Mouse (Mus musculus) lung, embryonic 14.5 days (tissue): Measurements from ENCODE around the gene Krtap31-1. TPM values are rescaled to one million over a fixed set of nuclear protein-coding genes. Genes with fewer than 3 reads are reported as not detected.
"Not testable (repeated sequence)": the region's sequence is repeated elsewhere in the genome, so short reads cannot be mapped to it uniquely, and the experiment has no call there.

Source experiments
- ATAC-seq: fragments of 200-750 bp; cut with Nextera tagmentation; 2 replicates; pipeline ENCODE4 v1.8.0; 2017; ENCODE audit warnings: mild to moderate bottlenecking, moderate TSS enrichment, moderate library complexity; ENCODE audit not compliant: insufficient read depth
- DNase-seq: peaks from one replicate; pipeline ENCODE4 v3.0.0-alpha.2; 2015
- H3K27ac ChIP-seq: fragments of 300-500 bp; sonication (generic); 2 replicates; pipeline ENCODE4 v1.5.1; 2014; ENCODE audit warnings: low read depth, mild to moderate bottlenecking, moderate library complexity
- H3K27me3 ChIP-seq: fragments of 300-500 bp; sonication (generic); 2 replicates; pipeline ENCODE4 v1.6.1; 2014; ENCODE audit warnings: low read length, control low read depth; ENCODE audit not compliant: insufficient read depth
- H3K36me3 ChIP-seq: fragments of 300-500 bp; sonication (generic); 2 replicates; pipeline ENCODE4 v1.6.1; 2014; ENCODE audit warnings: control low read depth; ENCODE audit not compliant: insufficient read depth
- H3K4me1 ChIP-seq: fragments of 300-500 bp; sonication (generic); 2 replicates; pipeline ENCODE4 v1.6.1; 2014; ENCODE audit warnings: antibody characterized with exemption, control low read depth; ENCODE audit not compliant: insufficient read depth
- H3K4me2 ChIP-seq: fragments of 300-500 bp; sonication (generic); 2 replicates; pipeline ENCODE4 v1.6.1; 2014; ENCODE audit warnings: mild to moderate bottlenecking
- H3K4me3 ChIP-seq: fragments of 300-500 bp; sonication (generic); 2 replicates; pipeline ENCODE4 v1.5.1; 2014; ENCODE audit warnings: low read depth, low read length
- H3K9ac ChIP-seq: fragments of 300-500 bp; sonication (generic); 2 replicates; pipeline ENCODE4 v1.6.1; 2014
- H3K9me3 ChIP-seq: fragments of 300-500 bp; sonication (generic); 2 replicates; pipeline ENCODE4 v1.6.1; 2016; ENCODE audit warnings: low read depth, low read length, control low read depth
- CTCF ChIP-seq: IDR thresholded peaks from 2 replicates; pipeline ENCODE4 v1.5.1; 2016; ENCODE audit warnings: antibody characterized with exemption, low read depth
- WGBS: fragments of 180-500 bp; shearing (Covaris S2); extraction: QIAGEN DNeasy Blood & Tissue Kit; methylation state at CpG from one replicate; pipeline ENCODE4 v1.1.7; 2014; 5-methylcytosine and 5-hydroxymethylcytosine counted together
- polyA plus RNA-seq: library from polyadenylated mRNA; unstranded; fragments of >200 nt; fragmentation: Nextera tagmentation; extraction: Ambion mirVana; gene quantifications from 2 replicates; pipeline ENCODE4 v1.2.1, GENCODE M21; 2014

The Krtap31-1 gene
- not detected in 2 replicates for polyA plus RNA-seq

- H3K4me1 ChIP-seq = no peaks in the 10 kb centered on the region
- no peak within 1 kb of the TSS for H3K9ac ChIP-seq
- DNase-seq (no peak), ATAC-seq (no peak)
- 77% methylated on average over 2 of the region's 2 CpGs for WGBS
- no peak within 1 kb of the TSS for H3K27ac ChIP-seq
- no peak for TF ChIP-seq CTCF
- no peaks in the 10 kb centered on the region for H3K27me3 ChIP-seq
- H3K36me3 ChIP-seq = no peaks in the 10 kb centered on the region
- no peak within 1 kb of the TSS for H3K4me3 ChIP-seq
- no peak within 1 kb of the TSS for H3K4me2 ChIP-seq
- no peaks in the 10 kb centered on the region for H3K9me3 ChIP-seq
These were observed at the start of gene Krtap31-1 for GRCm38 (mm10) chr11:99907620-99908019. TSS of gene Krtap31-1 (plus strand) at chr11:99907920.

- H3K36me3 ChIP-seq = no peaks in the 10 kb centered on the region
- no peak overlapping the region for H3K27ac ChIP-seq
- ATAC-seq = no peak
- no peak overlapping the region for H3K4me2 ChIP-seq
- WGBS = 65% methylated on average over 2 of the region's 2 CpGs
- H3K9me3 ChIP-seq = no peaks in the 10 kb centered on the region
- H3K4me3 ChIP-seq = no peak overlapping the region
- H3K4me1 ChIP-seq = no peaks in the 10 kb centered on the region
- no peak for DNase-seq
- H3K9ac ChIP-seq = no peak overlapping the region
- TF ChIP-seq CTCF = no peak
- H3K27me3 ChIP-seq = no peaks in the 10 kb centered on the region
These were observed 49.0 kb upstream of the Krtap31-1 start for GRCm38 (mm10) chr11:99858761-99859160.

DNA sequence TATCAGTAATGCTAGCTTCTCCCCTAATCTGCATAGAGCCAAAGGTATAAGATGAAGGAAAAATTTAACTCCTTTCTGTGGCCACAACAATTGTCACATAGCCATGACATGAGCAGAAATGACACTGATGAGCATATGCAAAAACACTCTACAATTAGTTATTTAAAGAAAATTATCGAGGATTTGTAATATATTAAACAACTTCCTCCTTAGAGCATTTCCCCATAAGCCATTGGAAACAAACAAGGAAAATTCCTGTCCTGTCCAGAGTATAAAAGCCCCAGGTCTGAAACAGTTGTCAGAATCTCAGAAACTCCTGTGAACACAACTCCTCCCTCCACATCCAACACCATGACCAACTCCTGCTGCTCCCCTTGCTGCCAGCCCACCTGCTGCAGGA, 43.5 kb upstream of the Krtap31-1 start, which contains the start of gene Gm11559:
Gm11559 (plus strand) TSS at position 301 of the 400 bp plus-strand sequence.
- not testable (repeated sequence) for H3K9ac ChIP-seq, H3K27ac ChIP-seq, H3K4me3 ChIP-seq, H3K4me2 ChIP-seq, H3K4me1 ChIP-seq, ATAC-seq, H3K9me3 ChIP-seq, H3K27me3 ChIP-seq, H3K36me3 ChIP-seq, DNase-seq
- 56% methylated on average over 1 of the region's 1 CpGs for WGBS

DNA sequence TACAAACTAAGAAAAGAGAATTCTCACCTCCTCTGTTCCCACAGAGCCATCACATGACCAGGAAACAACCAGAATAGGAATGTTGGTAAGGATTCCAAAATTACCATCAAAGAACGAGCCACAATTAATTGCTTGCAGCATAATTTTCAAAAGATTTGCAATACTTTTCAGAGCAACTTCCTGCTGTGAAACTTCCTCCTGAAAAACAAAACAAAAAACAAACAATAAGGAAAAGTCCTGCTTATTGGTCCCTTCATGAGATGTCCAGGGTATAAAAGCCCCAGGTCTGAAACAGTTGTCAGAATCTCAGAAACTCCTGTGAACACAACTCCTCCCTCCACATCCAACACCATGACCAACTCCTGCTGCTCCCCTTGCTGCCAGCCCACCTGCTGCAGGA, 34.6 kb upstream of the Krtap31-1 start, which contains the start of gene Krtap9-1:
Krtap9-1 (plus strand) TSS at position 301 of the 400 bp plus-strand sequence.
- WGBS = 54% methylated on average over 1 of the region's 1 CpGs
- not testable (repeated sequence) for H3K27ac ChIP-seq, H3K4me3 ChIP-seq, H3K9ac ChIP-seq, H3K9me3 ChIP-seq, H3K27me3 ChIP-seq, H3K4me1 ChIP-seq, DNase-seq, H3K4me2 ChIP-seq, H3K36me3 ChIP-seq, ATAC-seq

GRCm38 (mm10) chr11:99878887-99879286, 28.8 kb upstream of the Krtap31-1 start, which contains the start of gene Gm11567:
TSS of gene Gm11567 (plus strand) at chr11:99879187.
- not testable (repeated sequence) for H3K4me1 ChIP-seq, H3K4me2 ChIP-seq, H3K4me3 ChIP-seq, H3K9me3 ChIP-seq, H3K27ac ChIP-seq, DNase-seq, H3K9ac ChIP-seq, H3K36me3 ChIP-seq, H3K27me3 ChIP-seq, ATAC-seq
- 50% methylated on average over 1 of the region's 1 CpGs for WGBS

- no peak for ATAC-seq
- no peaks in the 10 kb centered on the region for H3K4me1 ChIP-seq
- H3K36me3 ChIP-seq = no peaks in the 10 kb centered on the region
- no peak within 1 kb of the TSS for H3K27ac ChIP-seq
- no peaks in the 10 kb centered on the region for H3K9me3 ChIP-seq
- H3K9ac ChIP-seq = no peak within 1 kb of the TSS
- 82% methylated on average over 3 of the region's 3 CpGs for WGBS
- no peak within 1 kb of the TSS for H3K4me2 ChIP-seq
- no peaks in the 10 kb centered on the region for H3K27me3 ChIP-seq
- TF ChIP-seq CTCF = no peak
- H3K4me3 ChIP-seq = no peak within 1 kb of the TSS
- no peak for DNase-seq
These were observed 6.7 kb downstream of the Krtap31-1 start, which contains the start of gene Gm11565 for GRCm38 (mm10) chr11:99914451-99914850. TSS of gene Gm11565 (plus strand) at chr11:99914751.

DNA sequence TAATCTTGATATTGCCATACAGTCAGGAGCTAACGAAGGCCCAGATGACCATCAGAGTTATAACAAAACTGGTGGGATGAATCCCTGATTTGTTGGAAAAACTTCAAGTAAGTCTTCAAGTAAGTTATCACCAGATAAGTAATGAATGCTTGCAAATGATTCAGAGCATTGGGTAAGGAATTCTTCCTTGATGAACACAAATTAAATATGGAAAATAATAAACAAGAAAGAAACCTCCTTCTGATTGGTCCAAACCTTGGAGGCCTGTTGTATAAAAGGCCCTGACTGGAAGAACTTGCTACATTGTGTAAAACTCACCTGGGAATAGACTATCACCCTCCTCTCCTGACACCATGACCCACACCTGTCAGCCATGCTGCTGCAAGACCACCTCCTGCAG, 28.3 kb downstream of the Krtap31-1 start, which contains the start of gene Krtap31-2:
Krtap31-2 (plus strand) TSS at position 301 of the 400 bp plus-strand sequence.
- DNase-seq = no peak
- Histone ChIP-seq H3K4me3 (no peak within 1 kb of the TSS), H3K36me3 (no peaks in the 10 kb centered on the region), H3K9me3 (no peaks in the 10 kb centered on the region), H3K4me1 (no peaks in the 10 kb centered on the region), H3K27ac (no peak within 1 kb of the TSS), H3K4me2 (no peak within 1 kb of the TSS), H3K27me3 (no peaks in the 10 kb centered on the region), H3K9ac (no peak within 1 kb of the TSS)
- ATAC-seq = no peak
- TF ChIP-seq CTCF = no peak
- WGBS = 79% methylated on average over 1 of the region's 1 CpGs

- no peak for DNase-seq
- Histone ChIP-seq H3K9ac (no peak overlapping the region), H3K36me3 (no peaks in the 10 kb centered on the region), H3K27ac (no peak overlapping the region), H3K4me3 (no peak overlapping the region), H3K4me1 (no peaks in the 10 kb centered on the region), H3K4me2 (no peak overlapping the region), H3K9me3 (no peaks in the 10 kb centered on the region), H3K27me3 (no peaks in the 10 kb centered on the region)
- 71% methylated on average over 9 of the region's 9 CpGs for WGBS
- no peak for TF ChIP-seq CTCF
- ATAC-seq = no peak
These were observed 30.1 kb downstream of the Krtap31-1 start for GRCm38 (mm10) chr11:99937751-99938264.
